Mouse (Mus musculus): Measurements from ENCODE around the gene Chtf18.
"Not testable (repeated sequence)": the region's sequence is repeated elsewhere in the genome, so short reads cannot be mapped to it uniquely, and the experiment has no call there.

Gene Chtf18

DNA sequence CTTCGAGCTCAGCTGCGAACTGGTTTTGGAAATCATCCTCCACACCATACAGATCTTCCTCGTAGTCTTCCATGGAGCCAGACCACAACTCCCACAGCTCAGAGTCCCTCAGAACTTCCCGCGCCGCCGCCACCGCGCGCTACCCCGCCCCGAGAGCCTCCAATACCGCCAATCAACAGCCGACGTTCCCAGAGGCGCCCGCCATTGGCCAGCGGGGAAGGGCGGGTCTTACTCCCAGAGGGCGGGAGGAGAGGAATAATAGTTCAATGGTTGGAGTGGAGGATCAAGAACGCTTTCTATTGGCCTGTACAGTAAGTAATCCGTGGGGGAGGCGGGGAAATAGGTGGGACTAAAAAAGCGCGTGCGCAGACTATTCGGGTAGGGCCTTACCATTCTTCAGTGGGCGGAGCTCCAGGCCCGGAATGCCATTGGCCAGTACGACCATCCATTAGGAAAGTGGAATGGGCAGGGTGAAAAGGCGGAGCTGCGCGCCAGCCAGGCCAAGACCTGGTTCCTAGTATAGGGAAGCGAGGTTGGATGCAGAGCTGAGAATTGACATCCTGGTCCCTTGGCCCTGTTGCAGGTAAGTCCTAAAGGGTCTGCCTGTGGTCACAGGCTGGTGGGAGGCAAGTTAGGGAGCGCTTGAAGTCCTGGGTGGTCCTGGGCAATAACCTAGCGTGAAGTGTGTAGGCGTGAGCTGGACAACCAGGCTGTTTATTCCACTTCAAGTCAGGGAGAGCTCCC, at the start of gene Chtf18, which contains the start of gene Rpusd1:
TSS of gene Chtf18 (minus strand) at position 155 of the 744 bp plus-strand sequence.
TSS of gene Rpusd1 (plus strand) at position 406 of the 744 bp plus-strand sequence.
- DNase-seq (ENCODE audit: low spot score) = peak; percentile 98

DNA sequence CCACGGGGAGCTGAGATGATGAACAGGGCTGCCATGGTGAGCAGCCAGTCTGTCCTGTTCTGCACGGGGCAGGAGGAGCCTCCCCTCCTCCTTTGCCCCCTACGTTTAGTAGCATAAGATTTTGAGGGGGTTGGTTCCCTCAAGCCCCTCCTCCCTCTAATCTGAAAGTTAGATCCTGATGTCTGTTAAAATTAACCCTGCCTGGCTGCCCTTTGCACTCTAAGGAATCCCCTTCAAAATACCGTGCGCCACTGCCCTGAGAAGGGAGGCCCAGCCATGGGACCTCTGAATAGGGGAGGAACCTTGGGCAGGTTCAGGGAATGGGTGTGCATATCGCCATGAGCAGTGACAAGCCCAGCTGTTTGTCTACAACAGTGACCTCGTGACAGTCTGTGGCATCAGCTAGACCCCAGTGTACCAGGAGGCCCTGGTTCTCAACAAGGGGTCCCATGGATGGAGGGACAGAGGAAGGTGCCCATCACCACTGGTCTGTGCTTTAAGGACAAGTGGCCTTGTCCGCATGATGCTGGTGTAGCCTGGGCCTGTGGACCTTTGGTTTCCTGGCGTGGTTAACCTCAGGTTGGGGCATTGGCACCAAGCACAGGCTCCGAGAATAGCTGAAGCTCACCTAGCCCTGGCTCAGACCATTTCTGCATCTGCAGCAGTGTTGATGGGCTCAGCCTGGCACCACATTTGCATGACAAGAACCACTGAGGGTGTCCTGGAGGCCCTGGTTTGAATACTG, 48.3 kb upstream of the Chtf18 start:
- DNase-seq (ENCODE audit: low spot score) = no peak

- peak; percentile 95 for DNase-seq (ENCODE audit: low spot score)
These were observed 46.4 kb upstream of the Chtf18 start, which contains the start of gene Narfl for GRCm38 (mm10) chr17:25773549-25774120. Narfl (plus strand) TSS chr17:25773776.

DNA sequence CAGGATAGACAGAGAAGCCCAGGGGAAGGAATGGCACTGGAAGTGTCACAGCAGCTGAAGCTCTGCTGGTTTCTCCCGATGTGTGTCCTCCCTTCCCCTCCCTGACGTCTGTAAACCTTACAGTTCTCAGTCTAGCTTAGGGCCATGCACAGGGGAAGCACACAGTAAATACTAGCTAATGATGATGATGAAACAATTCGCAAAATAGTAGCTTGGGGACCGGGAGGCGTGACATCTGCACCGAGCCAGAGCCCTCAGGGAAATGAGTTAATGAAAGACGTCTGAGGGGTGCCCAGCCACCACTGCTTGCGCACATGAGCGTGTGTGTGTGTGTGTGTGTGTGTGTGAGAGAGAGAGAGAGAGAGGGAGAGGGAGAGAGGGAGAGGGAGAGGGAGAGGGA, 42.1 kb upstream of the Chtf18 start:
- DNase-seq (ENCODE audit: low spot score) = no peak

- DNase-seq (ENCODE audit: low spot score) = no peak
These were observed 38.7 kb upstream of the Chtf18 start for GRCm38 (mm10) chr17:25765886-25766285.

DNA sequence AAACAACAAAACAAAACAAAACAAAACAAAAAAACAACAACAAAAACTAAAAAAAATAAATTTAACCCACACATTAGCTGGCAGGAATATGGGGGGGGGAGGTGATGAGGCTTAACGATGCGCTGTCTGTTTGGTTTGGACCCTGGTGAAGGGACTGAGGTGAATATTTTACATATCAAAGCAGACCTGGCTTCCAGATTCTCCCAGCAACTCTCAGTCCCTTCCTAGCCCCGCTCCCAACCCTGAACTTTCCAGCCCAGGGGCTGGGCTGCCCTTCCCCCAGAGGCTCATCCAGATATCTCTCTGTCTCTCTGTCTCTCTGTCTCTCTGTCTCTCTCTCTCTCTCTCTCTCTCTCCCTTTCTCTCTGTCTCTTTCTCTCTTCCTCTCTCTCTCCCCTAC, 35.4 kb upstream of the Chtf18 start:
- no peak for DNase-seq (ENCODE audit: low spot score)

DNA sequence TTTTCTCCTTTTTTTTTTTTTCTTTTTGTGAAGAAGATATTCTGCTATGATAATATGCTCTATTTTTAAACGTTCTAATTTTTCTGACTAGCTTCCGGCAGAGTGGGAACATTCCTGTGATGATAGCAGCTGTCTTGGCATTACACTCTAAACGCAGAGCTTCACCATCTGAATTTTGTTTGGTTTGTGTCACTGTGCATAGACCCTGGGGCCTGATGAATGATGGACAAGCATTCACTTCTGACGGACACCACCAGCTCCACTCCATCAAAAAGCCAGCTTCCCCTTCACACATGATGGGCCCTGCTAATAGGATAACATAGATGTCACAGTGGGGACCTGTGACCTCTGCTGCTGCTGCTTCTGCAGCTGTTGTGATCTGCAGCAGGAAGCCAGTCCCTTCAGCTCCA, 34.3 kb upstream of the Chtf18 start:
- DNase-seq (ENCODE audit: low spot score) = no peak

- no peak for DNase-seq (ENCODE audit: low spot score)
These were observed 32.9 kb upstream of the Chtf18 start for GRCm38 (mm10) chr17:25760148-25760547.

- DNase-seq (ENCODE audit: low spot score) = no peak
These were observed 30.5 kb upstream of the Chtf18 start for GRCm38 (mm10) chr17:25757691-25758090.

- DNase-seq (ENCODE audit: low spot score) = no peak
These were observed 29.4 kb upstream of the Chtf18 start for GRCm38 (mm10) chr17:25756378-25757242.

DNA sequence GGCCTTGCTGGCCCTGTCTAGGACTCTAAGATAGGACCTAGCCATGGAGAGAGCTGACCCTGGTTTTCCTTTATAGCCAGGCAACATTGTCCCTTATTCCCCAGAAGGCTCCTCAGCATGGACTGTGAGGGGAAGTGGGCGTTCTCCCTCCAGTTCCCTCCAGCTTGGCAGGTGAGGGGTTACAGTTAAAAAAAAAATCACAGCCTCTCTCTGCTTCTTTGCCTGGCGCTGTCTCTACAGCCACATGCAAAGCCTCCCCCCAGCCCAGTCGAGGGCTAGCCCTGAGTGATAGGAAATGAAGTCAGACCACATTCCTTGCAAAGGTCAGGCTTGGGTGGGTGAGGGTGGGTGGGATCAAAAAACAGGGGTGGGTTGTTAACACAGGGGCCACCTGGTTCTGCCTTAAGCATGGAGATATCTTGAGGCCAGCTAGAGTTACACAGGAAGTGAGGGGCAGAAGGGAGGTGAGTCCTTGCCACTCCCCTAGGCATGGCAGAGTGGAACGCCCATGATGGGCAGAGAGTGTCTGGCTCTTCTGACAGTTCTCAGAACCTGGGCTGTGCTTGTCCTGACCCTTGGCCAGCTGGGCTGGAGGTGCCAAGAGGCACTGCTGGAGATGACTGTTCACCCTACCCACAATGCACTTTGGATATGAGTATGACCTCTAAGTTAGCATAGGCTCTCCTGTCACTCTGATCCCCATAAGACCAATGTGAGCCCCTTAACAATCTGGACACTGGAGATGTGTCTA, 28.6 kb upstream of the Chtf18 start:
- DNase-seq (ENCODE audit: low spot score) = no peak

DNA sequence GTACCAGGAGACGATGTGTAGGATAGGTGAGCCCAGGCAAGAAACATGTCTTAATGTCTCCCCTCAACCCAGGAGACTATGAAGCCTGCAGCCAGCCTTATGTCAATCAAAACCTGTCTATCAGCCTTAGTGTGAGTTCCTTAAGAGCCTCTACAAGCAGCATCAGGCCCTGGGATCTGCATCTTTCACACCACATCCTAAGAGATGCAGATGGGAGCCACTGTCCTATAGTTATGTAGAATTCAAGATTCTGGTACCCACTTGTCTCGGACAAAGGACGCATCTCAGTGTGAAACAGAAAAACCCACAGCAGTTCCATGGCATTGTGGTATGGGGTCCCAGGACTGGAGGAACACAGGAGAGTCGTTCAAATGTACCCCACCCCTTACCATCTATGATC, 27.9 kb upstream of the Chtf18 start:
- no peak for DNase-seq (ENCODE audit: low spot score)

DNA sequence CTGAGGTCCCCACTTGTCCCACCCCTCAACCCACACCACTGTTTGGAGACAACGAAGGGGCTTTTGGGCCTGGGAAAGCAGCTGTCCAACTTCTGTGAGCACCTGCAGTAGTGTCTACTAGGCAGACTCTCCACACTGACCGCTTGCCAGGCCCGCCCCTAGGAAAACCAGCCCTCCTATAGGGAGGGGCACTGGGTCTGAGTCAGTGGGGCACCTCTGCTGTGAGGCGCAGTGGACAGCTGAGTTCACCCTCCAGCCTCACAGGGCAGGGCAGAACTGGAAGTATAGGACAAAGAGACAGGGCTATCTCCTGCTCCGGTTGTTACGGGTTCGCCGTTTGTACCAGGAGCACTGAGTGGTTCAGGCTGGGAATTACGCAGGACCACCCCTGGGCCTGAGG, 27.0 kb upstream of the Chtf18 start, which contains the start of gene Msln:
TSS of gene Msln (minus strand) at position 138 of the 400 bp plus-strand sequence.
- DNase-seq (ENCODE audit: low spot score) = no peak

- no peak for DNase-seq (ENCODE audit: low spot score)
These were observed 24.2 kb upstream of the Chtf18 start for GRCm38 (mm10) chr17:25751446-25751845.

DNA sequence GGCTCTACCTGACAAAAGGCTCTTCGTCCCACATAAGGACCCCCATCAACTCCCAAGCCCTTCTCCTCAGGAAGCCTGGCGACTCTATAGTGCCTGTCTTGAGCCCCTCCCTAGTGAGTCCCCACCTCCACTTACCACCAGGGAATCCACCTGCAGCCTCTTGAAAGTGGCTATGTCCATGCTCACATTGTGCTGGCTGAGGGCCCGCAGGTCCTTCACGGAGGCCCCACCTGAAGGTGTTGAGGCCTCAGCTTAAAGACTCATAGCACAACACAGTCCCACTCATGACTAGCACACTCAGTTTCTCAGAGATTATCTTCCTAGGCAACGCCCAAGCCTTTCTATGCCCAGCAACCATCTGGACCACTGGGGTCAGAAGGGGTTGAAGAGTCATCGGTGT, 22.1 kb upstream of the Chtf18 start:
- no peak for DNase-seq (ENCODE audit: low spot score)

DNA sequence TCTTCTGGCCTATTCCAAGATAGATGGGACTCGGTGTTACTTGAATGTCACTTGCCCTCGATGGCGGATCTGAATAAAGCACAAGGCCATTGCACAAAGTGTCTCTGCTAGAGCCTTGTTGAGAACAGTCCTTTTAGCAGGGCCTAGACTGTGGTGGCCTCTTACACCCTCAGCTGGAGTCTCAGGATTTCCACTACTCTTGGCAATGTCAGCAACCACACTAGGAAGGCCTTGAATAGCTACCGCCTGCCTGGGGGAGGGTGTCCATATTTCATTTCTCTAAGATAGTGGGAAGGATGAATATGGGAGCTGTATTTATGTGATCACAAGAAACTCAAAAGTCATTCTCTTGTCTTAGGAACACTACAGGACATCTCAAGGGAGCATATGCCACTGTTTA, 21.0 kb upstream of the Chtf18 start:
- no peak for DNase-seq (ENCODE audit: low spot score)

- DNase-seq (ENCODE audit: low spot score) = no peak
These were observed 17.1 kb upstream of the Chtf18 start for GRCm38 (mm10) chr17:25744311-25744710.

DNA sequence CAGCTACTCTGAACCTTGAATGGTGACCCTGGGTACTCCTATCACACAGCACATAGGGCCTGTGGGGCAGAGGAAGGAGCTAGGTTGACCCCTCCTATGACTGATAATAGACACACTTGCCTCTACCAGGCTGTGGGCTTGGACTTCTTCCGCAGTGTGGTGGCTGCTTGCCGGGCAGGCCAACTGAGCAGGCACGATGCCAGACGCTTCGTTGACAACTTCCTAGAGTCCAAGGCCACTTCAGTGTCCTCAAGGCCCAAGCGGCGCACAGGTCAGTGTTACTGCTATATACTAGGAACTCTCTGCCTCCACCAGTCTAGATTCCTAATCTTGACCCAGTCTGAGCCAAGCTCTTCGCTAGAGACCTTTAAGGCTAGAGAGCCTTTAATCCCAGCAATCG, 16.6 kb upstream of the Chtf18 start:
- no peak for DNase-seq (ENCODE audit: low spot score)

- not testable (repeated sequence) for DNase-seq (ENCODE audit: low spot score)
These were observed 14.3 kb upstream of the Chtf18 start for GRCm38 (mm10) chr17:25741471-25741870.

DNA sequence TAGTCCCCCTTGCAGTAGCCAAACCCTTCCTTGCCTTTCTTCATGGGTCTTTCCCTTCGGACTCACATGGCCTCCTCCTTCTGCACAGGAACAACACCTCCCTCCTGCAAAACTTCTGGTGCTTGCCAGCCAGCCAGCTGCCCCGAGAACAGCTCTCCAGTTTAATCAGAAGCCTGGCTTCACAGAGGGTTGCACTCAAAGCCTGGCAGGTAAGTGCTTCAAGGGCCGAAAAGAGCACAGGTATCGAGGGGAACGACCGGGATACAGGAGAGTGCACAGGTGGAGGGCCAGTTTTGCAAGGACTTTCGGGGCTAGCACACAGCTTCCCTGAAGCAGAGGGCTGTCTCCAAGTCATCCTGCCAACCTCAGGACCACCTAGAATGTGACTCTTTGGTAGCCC, 11.6 kb upstream of the Chtf18 start:
- DNase-seq (ENCODE audit: low spot score) = no peak

DNA sequence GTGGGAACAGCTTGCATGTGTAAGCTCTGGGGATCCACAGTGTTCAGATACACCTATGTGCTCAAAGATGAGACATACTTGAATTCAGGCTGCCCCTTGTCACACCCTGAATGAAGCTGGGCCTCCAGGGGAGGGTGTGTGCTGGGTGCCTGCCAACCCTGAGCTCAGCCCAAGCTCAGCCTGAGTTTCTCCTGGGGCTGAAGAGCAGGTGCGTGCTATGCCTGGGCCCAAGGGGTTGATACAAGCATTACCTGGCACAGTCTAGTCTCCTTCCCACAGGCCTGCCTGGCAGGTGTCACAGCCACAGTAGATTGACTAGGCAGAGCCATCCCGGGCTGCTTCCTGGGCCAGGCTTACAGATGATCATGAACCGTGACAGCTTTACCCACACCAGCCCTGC, 8.5 kb upstream of the Chtf18 start, which contains the start of gene Mslnl:
TSS of gene Mslnl (plus strand) at position 298 of the 400 bp plus-strand sequence.
- no peak for DNase-seq (ENCODE audit: low spot score)
